Mouse (Mus musculus) 3T3-L1 (cell line): Measurements from ENCODE around the gene Cdt1.
"Not testable (repeated sequence)": the region's sequence is repeated elsewhere in the genome, so short reads cannot be mapped to it uniquely, and the experiment has no call there.

Experiments used
- DNase-seq: peaks from one replicate; pipeline ENCODE4 v3.0.0-alpha.2; 2015; ENCODE audit warnings: low read depth, low spot score

Gene Cdt1

DNA sequence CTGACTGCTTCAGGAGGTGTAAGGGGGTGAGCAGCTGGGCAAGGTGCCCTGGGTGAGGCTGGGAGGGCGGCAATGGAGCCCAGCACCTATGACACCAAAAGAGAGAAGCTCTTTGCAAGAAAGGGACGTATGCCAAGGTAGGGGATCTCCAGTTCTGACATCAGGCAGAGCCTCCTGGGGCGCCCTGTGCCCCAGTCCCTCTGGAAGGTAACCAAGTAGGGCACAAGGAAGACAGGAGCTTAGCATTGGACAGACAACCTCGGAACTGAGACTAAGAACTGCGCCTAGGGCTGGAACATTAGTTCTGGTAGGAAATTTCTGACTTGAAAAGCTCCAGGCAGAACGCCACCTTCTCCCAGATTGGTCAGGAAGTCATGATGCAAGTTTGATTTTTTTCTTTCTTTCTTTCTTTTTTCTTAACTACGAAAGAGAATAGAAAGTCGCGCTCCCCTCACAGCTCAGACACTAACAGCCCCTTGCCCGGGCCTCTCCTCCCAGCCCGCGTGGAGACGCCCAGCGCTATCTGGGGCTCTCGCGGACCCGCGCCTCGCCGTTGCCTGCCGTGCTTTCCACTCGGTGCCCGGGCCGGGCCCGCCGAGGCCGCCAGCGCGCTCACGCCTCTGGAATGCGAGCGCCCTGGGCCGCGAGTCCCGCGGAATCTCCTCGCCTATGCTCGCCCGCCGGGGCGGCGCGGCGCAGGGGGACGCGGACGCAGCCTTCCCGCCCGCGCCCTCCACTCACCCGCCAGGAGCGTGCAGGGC lies 17.4 kb upstream of the Cdt1 start:
- DNase-seq: peak; percentile 63

DNA sequence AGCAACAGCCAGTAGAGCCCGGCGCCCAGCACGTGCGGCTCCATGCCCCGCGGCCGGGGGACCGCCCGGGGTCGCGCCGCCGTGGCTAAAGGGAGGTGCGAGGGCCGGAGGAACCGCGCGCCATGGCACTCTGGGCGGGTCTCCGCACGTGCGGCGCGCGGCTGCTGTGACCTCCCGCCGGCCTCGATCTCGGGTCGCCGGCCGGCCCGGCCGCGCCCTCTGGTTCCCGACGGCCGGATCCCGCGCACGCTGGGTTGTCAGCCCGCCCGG lies 16.9 kb upstream of the Cdt1 start:
- DNase-seq: no peak

DNA sequence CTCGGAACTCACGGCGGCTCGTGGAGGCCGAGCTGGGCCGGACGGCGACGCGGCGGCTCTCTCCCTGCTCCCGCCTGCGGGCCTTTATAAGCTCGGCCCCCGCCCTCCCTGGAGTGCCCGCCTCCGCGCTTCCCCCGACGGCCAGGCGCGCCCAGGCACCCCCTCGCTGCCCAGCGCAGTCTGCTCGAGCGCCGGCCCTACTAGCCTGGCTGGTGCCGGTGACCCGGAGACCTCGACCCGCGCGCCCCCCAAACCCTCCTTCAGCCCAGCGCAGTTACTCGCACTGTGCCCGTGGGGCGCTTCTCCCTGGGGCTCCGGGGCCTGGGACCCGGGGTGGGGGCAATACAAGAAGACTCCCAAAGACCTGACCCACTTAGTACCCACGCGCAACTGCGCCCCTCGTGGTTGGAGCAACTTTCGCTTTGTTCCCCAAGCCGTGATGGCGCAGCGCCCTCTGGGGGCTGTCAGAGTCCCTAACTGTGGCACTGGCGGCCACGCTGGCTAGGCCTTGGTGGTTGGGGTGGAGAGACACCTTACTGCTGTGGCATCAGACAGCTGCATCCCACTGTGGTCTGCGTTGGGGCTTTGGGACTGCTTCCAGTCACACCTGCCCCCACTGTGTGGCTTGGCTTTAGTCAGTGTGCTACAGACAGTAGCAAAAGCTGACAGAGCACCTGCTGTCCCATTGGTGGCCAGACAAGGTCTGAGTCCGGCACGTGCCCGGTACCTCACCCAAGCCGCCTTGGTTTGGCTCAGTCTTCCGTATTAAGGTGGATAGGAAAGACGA lies 16.4 kb upstream of the Cdt1 start, which contains the start of gene Piezo1:
Gene Piezo1 (minus strand): TSS at position 65 of the 787 bp plus-strand sequence.
- DNase-seq: peak; percentile 91

DNA sequence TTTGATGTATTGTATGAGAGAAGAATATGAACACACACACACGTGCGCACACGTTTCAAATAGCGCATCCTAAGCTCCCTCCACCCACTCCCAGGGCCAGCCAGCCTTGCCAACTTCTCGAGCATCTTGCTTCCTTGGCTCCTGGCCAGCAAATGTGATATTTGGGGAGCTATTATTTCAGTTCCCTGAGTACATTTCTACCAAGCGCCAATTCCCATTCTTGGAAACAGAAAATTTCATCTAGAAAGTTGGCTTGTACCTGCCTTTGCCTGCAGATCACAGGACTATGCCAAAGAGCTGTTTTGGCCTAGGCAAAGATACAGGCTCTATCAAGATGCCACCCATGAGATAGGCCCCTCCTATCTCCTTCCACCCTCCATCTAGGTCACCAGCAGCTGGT lies 13.0 kb upstream of the Cdt1 start:
- DNase-seq: no peak

DNA sequence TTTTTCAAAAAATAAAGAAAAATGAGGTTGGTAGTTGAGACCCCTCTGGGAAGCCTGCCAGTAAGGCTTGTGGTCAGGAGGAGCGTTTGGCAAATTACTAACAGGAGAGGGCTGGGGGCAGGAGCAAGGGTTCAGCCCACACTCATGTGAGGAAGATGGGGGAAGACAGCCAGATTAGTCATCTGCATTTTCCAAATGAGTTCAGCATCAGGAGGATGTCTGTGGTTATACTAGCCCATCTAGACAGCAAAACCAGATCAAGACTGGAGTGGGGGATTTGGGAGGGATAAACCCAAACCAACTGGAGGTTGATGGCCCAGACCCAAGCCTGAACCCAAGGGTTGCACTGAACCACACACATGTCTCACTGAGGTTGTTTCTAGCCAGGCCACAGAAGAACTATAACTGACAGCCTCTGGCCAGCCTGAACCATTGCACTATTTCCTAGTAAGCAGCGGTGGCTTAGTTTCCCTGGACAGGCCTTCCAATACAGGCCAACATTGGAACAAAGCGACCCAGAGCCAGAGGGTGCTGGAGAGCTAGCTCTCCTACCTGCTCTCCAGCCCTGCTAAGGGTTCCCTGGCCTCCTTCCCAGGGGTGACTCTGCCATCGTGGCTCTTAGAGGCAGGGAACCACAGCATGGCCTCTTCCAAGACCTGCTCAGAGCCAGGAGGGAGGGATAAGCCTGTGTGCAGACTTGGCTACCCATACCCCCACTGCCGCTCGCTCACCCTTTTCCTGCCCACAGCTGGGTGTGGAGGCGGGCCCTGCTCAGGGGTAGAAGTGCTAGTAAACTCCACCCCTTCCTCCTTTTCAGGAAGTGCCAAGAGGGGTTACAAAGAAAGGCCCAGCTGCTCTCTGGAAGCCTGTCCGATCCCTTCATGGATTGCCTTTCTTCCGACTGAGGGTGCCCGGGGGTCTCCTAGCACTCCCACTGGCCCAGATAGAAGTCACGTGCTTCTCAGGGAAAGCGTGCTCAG lies 11.5 kb upstream of the Cdt1 start:
- peak; percentile 98 for DNase-seq

DNA sequence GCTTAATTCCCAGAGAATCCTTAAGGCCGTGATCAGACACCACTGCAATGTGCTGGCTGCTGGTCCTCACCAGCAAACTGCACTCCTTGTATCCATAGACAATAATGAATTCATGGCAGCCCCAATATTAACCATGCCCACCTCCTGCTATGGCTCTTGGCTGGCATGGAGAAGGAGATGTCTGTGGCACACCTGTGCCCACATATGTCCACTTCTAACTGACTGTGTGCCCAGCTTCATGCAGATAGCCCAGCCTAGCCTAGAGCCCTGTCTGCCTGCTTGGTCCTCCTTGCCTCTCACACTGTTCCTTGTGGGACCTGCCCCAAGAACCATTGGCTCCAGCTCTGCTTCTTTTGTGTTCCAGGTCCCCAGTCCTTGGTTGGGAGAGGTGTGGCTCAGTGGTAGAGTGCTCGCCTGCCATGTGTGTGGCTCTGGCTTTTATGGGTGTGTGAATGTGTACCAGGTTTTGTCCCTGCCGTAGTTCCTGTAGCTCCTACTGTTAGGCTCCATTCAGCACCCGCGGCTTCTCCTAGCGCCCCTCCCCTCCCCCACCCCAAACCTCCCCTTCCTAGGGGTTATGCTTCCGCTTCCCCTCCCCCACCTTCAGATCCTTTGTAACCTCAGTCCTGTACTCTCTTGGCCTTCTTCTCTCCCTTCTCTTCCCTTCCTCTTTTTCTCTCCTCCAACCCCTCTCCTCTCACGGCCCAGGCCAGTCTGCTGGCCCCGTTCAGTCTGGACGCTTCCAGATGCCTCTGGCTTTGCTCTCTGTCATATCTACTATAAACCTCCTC lies 10.4 kb upstream of the Cdt1 start:
- peak; percentile 42 for DNase-seq

DNA sequence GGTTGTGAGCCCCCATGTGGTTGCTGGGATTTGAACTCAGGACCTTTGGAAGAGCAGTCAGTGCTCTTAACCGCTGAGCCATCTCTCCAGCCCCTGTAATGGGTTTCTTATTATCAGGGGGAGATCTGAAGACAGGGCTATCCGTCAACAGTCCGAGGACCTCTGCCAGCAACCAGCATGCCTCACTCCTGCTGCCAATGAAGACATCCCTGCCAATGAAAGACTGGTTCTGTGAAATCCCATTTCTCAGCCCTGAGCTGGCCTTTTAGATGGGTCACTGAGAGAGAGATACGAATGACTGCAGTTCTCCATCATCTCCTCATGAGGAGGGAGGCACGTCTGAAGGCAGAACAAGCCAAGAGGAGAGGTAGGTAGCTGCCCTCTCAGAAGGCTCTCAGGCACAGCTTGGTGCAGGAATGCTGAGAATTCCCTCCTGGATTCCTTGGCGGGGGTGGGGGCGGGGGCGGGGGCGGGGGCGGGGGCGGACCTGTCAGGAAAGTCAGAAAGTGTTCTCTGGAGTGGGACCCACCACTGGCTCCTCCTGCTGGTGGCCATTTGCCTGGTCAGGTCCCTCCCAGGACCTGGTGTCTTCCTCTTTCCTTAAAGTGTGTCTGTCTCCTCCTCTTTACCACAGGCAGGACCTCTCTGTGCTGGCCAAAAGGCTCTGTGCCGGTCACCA lies 9.0 kb upstream of the Cdt1 start:
- peak; percentile 76 for DNase-seq

DNA sequence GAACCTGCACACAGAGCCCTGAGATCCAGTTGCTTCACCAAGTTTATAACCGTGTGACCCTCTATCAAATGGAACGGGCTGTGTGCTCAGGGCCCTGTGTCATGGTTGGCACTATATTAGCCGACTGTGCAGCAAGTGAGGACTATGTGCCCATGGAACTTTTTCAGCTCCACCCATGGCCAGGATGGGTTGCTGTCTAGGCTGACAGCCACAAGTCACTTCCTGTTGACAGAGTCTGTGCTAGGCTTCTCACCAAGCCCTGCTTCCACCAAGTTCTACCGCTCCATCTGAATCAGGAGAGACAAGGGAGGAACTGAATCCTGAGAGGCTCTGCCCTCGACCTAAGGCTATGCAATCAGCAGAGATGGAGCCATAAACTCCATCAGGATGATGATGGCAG lies 6.6 kb upstream of the Cdt1 start:
- DNase-seq: no peak

DNA sequence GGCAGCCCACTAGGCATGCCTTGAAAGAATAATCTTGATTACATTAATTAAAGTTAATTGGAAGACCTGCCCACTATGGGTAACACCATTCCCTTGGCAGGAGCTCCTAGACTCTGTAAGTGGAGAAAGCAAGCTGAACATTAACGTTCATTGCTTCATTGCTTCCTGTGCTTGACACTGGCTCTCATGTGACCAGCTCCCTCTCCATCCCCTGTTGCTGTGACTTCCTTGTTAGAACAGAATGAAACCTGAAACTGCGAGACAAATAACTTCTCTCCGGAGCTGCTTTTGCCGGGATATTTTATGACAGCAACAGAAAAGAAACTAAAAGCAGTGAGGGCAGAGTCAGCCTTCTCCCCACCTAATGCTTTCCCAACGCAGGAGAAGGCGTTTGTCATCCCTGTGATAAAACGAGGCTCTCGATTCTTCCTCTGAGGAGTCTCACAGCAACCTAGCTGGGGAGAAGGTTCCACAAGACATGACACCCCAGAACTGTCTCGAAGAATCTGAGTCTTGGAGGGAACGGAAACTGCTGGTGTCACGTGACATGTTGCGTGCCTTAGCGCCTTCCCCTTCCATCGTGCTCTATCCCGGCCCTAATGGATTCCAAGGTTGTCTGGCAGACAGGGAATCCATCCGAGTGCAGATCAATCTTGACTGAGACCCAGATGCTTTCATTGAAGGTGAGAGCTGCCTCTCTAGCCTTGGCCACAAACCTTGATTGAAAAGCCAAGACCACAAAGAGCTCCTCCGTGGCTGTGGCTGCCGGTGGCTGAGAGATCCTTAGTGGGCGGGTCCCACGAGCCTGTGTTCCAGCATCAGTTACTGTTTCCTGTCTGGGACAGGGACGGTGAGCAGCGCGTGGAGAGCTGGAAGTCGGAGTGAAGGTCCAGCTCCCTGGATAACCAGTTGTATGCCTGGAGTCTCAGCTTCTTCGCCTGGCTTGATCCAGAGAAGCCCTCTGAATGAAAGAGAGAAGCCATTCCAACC lies 3.2 kb upstream of the Cdt1 start:
- DNase-seq: no peak

DNA sequence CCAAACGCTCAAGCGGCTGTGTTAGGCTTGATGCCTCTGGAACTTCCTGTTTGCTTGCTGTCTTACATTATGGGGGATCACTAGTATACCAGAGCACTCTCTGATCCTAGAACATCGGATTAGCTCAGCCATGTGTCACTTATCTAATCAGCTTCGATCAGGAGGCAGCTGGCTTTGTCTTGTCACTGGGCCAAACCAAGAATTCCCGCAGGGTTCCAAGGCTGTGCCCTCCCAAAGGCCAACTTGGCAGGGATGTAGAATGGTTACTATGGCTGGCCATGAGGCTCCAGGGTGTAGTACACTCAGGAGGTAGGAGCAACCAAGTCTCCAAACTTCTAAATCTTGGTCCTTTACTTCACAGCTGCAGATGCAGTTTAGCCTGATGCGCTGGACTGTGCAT lies 1.0 kb upstream of the Cdt1 start:
- DNase-seq: peak; percentile 78

DNA sequence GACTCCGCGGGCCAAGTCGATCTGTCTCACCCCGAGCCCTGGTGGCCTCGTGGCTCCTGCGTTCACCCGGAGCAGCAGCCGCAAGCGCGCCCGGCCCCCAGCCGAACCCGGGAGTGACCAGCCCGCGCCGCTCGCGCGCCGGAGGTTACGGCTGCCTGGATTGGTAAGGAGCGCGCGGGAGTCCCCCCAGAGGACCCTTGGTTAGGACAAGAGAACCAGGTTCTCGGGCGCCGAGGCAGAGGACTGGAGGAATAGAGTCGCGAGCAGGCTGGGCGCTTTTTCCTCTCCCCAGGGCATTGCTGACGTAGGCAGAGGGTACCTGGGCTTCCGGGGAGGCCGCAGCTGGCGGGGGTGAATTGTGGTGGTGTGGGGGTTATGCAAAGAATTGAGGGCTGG lies 292 bp downstream of the Cdt1 start:
- DNase-seq: peak; percentile 45

DNA sequence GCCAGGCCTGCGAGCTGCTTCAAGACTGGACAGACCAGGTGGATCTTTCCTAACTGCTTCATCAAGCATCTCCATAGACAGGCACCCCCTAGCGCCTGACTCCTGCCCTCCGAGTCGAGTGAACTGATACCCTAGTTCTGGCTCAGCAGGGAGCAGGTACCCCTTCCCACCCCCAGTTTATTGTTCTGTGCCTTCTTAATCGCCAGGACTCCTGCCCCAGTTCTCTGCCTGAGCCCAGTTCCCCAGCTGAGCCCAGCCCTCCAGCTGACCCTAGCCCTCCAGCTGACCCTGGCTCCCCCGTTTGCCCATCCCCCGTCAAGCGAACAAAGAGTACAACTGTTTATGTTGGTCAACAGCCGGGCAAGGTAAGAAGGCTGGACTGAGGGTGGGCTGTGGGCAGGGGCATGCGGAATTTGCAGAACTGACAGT lies 1.1 kb downstream of the Cdt1 start:
- DNase-seq: peak; percentile 62

DNA sequence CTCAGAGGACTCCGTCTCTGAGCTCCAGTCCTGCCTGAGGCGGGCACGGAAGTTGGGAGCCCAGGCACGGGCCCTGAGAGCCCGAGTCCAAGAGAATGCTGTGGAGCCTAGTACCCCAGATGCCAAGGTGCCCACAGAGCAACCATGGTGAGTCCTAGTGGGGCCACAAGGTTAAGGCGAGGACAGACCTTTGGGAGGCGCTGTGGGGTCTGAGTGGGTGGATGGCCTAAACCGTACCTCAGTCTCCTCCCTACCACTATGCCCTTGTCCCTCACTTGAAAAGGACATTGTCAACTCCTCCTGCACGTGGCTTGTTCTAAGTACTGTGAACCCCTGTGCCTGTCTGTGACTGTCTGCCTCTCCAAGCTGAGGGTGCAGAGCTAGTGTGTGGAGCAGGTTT lies 1.5 kb downstream of the Cdt1 start:
- DNase-seq: no peak

DNA sequence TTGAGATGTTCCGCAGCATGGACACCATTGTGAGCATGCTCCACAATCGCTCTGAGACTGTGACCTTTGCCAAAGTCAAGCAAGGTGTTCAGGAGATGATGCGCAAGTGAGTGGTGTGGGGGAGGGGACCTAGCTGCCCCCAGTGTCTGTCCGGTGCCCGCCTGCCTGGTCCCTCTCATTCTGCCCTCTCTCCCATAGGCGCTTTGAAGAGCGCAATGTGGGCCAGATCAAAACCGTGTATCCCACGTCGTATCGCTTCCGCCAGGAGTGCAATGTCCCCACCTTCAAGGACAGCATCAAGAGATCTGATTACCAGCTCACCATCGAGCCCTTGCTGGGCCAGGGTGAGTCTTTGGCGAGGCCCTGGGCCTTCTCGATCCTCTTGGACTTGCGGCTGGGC lies 2.2 kb downstream of the Cdt1 start:
- no peak for DNase-seq

DNA sequence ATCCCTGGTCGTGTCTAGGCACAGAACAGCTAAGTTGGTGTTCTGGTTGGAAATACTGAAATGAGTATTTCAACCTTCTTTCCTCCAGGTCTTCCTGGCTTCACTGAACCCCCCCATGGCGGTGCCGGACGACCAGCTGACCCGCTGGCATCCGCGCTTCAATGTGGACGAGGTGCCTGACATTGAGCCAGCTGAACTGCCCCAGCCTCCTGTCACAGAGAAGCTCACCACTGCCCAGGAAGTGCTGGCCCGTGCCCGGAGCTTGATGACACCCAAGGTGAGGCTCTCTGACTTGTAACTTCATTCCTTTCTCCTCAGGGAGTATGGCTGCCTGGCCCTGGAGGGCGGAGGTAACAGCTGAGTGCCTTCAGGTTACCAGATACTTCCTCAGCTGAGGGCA lies 3.3 kb downstream of the Cdt1 start:
- DNase-seq: no peak

DNA sequence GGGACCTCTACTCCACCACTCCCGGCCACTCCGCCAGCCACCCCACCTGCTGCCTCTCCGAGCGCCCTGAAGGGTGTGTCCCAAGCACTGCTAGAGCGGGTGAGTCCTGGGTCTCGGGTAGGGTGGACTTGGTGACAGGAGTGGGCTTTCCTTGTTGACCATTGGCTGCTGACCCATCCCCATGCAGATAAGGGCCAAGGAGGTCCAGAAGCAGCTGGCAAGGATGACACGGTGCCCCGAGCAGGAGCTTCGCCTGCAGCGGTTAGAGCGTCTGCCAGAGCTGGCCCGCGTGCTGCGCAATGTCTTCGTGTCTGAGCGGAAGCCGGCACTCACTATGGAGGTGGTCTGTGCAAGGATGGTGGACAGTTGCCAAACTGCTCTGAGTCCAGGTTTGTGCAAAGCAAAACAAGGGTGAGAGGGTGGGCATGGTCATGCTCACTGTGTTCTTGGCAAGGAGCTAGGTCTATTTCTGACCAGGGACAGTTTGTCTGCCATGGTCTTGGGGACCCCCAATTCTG lies 4.0 kb downstream of the Cdt1 start:
- no peak for DNase-seq

DNA sequence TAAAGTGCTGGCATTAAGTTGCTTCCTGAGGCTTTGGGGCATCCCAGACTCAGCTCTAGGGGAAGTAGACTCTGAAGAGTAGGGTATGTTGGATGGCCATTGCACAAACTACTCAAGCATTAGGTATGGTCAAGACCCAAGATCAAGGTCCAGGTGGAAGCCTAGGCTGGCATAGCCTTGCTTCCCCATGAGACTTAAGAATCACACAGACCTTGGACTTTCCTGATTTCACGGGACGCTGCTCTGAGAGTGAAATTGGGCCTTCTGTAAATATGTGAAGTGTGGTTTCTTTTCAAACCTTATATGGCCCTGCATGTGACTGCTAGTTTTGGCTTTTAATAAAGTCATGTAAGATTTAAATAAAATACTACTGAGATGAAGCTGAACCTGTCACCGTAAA lies 4.9 kb downstream of the Cdt1 start:
- no peak for DNase-seq

DNA sequence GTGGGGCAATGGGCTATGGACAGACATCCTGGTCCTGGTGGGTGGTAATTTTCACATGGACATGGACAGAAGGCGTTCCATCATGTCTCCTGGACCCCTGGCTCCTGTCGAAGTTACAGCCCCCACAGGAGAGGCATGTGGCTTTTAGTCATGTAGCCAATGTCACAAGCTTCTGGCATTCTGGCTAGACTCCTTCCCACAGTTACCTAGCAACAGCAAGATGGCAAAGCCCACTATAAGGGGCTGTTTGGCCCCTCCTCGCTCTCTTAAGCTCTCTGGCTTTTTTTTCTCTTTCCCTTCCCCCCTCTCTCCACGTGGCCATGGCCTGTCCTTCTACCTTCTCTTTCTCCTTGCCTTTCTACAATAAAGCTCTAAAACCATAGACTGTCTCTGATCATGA lies 5.4 kb downstream of the Cdt1 start:
- not testable (repeated sequence) for DNase-seq

DNA sequence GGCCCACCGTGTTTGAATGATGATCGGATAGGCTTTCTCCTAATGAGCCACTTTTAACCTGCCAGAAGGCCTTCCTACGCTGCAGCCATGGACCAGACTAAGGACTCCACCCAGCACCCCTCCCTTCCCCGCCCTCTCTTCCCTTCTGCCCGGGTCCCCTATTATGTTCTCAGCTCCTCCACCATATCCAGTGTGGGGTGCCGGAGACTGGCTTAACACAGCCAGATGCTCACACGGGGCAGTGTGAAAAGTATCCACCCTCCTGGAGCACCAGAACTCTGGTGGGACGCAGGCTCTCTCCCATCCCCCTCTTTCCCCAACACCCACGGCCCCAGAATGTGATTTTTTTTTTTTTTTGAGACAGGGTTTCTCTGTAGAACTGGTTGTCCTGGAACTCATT lies 5.8 kb downstream of the Cdt1 start:
- DNase-seq: no peak
